Mouse (Mus musculus) hindbrain, embryonic 16.5 days (tissue): ENCODE results near the gene Tmem86a. TPM values are rescaled to one million over a fixed set of nuclear protein-coding genes. Genes with fewer than 3 reads are reported as not detected.
A peak's percentile ranks its signal among the peaks of the same experiment; 100 is the strongest.

Source experiments
- ATAC-seq: fragments of 200-750 bp; cut with Nextera tagmentation; 2 replicates; pipeline ENCODE4 v1.8.0; 2017; ENCODE audit warnings: moderate TSS enrichment, moderate library complexity
- H3K27ac ChIP-seq: fragments of 300-500 bp; sonication (generic); 2 replicates; pipeline ENCODE4 v1.5.1; 2014; ENCODE audit warnings: low read depth, mild to moderate bottlenecking, control low read depth, low read length, moderate library complexity
- H3K27me3 ChIP-seq: fragments of 300-500 bp; sonication (generic); replicated peaks from 2 replicates; pipeline ENCODE4 v1.6.1; 2014; ENCODE audit warnings: low read length; ENCODE audit not compliant: control insufficient read depth, insufficient read depth
- H3K36me3 ChIP-seq: fragments of 300-500 bp; sonication (generic); 2 replicates; pipeline ENCODE4 v1.6.1; 2014; ENCODE audit warnings: mild to moderate bottlenecking, low read length, moderate library complexity, mixed read lengths; ENCODE audit not compliant: control insufficient read depth, insufficient read depth
- H3K4me1 ChIP-seq: fragments of 300-500 bp; sonication (generic); 2 replicates; pipeline ENCODE4 v1.6.1; 2014; ENCODE audit warnings: low read depth, low read length; ENCODE audit not compliant: control insufficient read depth, insufficient read depth
- H3K4me2 ChIP-seq: fragments of 300-500 bp; sonication (generic); 2 replicates; pipeline ENCODE4 v1.6.1; 2014; ENCODE audit warnings: mild to moderate bottlenecking, low read length, control low read depth, moderate library complexity
- H3K4me3 ChIP-seq: fragments of 300-500 bp; sonication (generic); 2 replicates; pipeline ENCODE4 v1.5.1; 2014; ENCODE audit warnings: mild to moderate bottlenecking, low read length, control low read depth, moderate library complexity
- H3K9ac ChIP-seq: fragments of 300-500 bp; sonication (generic); 2 replicates; pipeline ENCODE4 v1.6.1; 2014; ENCODE audit warnings: low read depth, mild to moderate bottlenecking, control low read depth, low read length, moderate library complexity
- H3K9me3 ChIP-seq: fragments of 300-500 bp; sonication (generic); 2 replicates; pipeline ENCODE4 v1.6.1; 2014; ENCODE audit warnings: mild to moderate bottlenecking, low read length, moderate library complexity; ENCODE audit not compliant: control insufficient read depth
- WGBS: fragments of 180-500 bp; shearing (Covaris S2); extraction: QIAGEN DNeasy Blood & Tissue Kit; methylation state at CpG from one replicate; pipeline ENCODE4 v1.1.7; 2014; 5-methylcytosine and 5-hydroxymethylcytosine counted together
- polyA plus RNA-seq: library from polyadenylated mRNA; unstranded; fragments of >200 nt; fragmentation: Nextera tagmentation; extraction: Ambion mirVana; gene quantifications from 2 replicates; pipeline ENCODE4 v1.2.1, GENCODE M21; 2015

The Tmem86a gene
- polyA plus RNA-seq = 25.9 and 27.3 TPM in 2 replicates

- Histone ChIP-seq H3K9me3 (no peaks in the 10 kb centered on the region), H3K9ac (peak within 1 kb of the TSS; percentile 91), H3K4me1 (peaks cover 19% of the 10 kb centered on the region), H3K27ac (peak within 1 kb of the TSS; percentile 87), H3K36me3 (peaks cover 6% of the 10 kb centered on the region; the same call in 1 of the 2 replicates), H3K4me2 (peak within 1 kb of the TSS; percentile 92), H3K27me3 (no peaks in the 10 kb centered on the region), H3K4me3 (peak within 1 kb of the TSS; percentile 98)
- WGBS = under 1% methylated on average over 30 of the region's 33 CpGs
- ATAC-seq = peak; percentile 99
These were observed at the start of gene Tmem86a for GRCm38 (mm10) chr7:47050366-47050765. Gene Tmem86a, plus strand, starts transcription at chr7:47050601.

GRCm38 (mm10) chr7:47000644-47000983, 49.8 kb upstream of the Tmem86a start:
- ATAC-seq = peak; percentile 81
- 20% methylated on average over 3 of the region's 3 CpGs for WGBS
- Histone ChIP-seq H3K4me2 (no peak overlapping the region), H3K4me3 (no peak overlapping the region), H3K36me3 (peaks cover 18% of the 10 kb centered on the region), H3K9me3 (no peaks in the 10 kb centered on the region), H3K4me1 (peaks cover 11% of the 10 kb centered on the region), H3K9ac (no peak overlapping the region), H3K27me3 (no peaks in the 10 kb centered on the region), H3K27ac (no peak overlapping the region)

- Histone ChIP-seq H3K27ac (no peak overlapping the region), H3K4me3 (no peak overlapping the region), H3K27me3 (no peaks in the 10 kb centered on the region), H3K36me3 (peaks cover 18% of the 10 kb centered on the region), H3K9ac (no peak overlapping the region), H3K4me1 (peaks cover 13% of the 10 kb centered on the region), H3K4me2 (no peak overlapping the region), H3K9me3 (no peaks in the 10 kb centered on the region)
- 75% methylated on average over 5 of the region's 5 CpGs for WGBS
- ATAC-seq = no peak
These were observed 49.1 kb upstream of the Tmem86a start for GRCm38 (mm10) chr7:47001125-47001899.

GRCm38 (mm10) chr7:47001900-47002275, 48.5 kb upstream of the Tmem86a start:
- Histone ChIP-seq H3K27me3 (no peaks in the 10 kb centered on the region), H3K4me1 (peaks cover 19% of the 10 kb centered on the region), H3K9ac (no peak overlapping the region), H3K4me3 (no peak overlapping the region), H3K4me2 (no peak overlapping the region), H3K9me3 (no peaks in the 10 kb centered on the region), H3K27ac (no peak overlapping the region), H3K36me3 (peaks cover 18% of the 10 kb centered on the region)
- 59% methylated on average over 4 of the region's 4 CpGs for WGBS
- no peak for ATAC-seq

- Histone ChIP-seq H3K27me3 (no peaks in the 10 kb centered on the region), H3K9me3 (no peaks in the 10 kb centered on the region), H3K4me1 (peaks cover 24% of the 10 kb centered on the region), H3K27ac (0 out of 2 replicates have a peak overlapping the region, but pooled peaks have one; percentile 18), H3K4me3 (no peak overlapping the region), H3K4me2 (no peak overlapping the region), H3K9ac (no peak overlapping the region), H3K36me3 (peaks cover 3% of the 10 kb centered on the region)
- ATAC-seq = no peak
- WGBS = 19% methylated on average over 3 of the region's 3 CpGs
These were observed 46.8 kb upstream of the Tmem86a start for GRCm38 (mm10) chr7:47003411-47004115.

GRCm38 (mm10) chr7:47007109-47007780, 43.2 kb upstream of the Tmem86a start:
- Histone ChIP-seq H3K27me3 (no peaks in the 10 kb centered on the region), H3K36me3 (no peaks in the 10 kb centered on the region), H3K27ac (peak overlapping the region; percentile 76), H3K4me3 (peak overlapping the region; percentile 65), H3K9me3 (no peaks in the 10 kb centered on the region), H3K4me2 (peak overlapping the region; percentile 86), H3K9ac (peak overlapping the region; percentile 74), H3K4me1 (peaks cover 32% of the 10 kb centered on the region)
- no peak for ATAC-seq
- 22% methylated on average over 21 of the region's 21 CpGs for WGBS

GRCm38 (mm10) chr7:47007818-47008167, 42.6 kb upstream of the Tmem86a start:
- WGBS = under 1% methylated on average over 24 of the region's 25 CpGs
- Histone ChIP-seq H3K4me1 (peaks cover 31% of the 10 kb centered on the region), H3K36me3 (no peaks in the 10 kb centered on the region), H3K27ac (peak overlapping the region; percentile 76), H3K9ac (peak overlapping the region; percentile 74), H3K4me3 (peak overlapping the region; percentile 65), H3K9me3 (no peaks in the 10 kb centered on the region), H3K4me2 (peak overlapping the region; percentile 86), H3K27me3 (no peaks in the 10 kb centered on the region)
- ATAC-seq = peak; percentile 67

GRCm38 (mm10) chr7:47008168-47008993, 42.0 kb upstream of the Tmem86a start, which contains the start of gene Spty2d1:
Gene Spty2d1, minus strand, starts transcription at chr7:47008411.
- no peaks in the 10 kb centered on the region for H3K36me3 ChIP-seq
- H3K9me3 ChIP-seq = no peaks in the 10 kb centered on the region
- H3K4me1 ChIP-seq = peaks cover 31% of the 10 kb centered on the region
- H3K9ac ChIP-seq = peak within 1 kb of the TSS; percentile 74
- peak within 1 kb of the TSS; percentile 88 for H3K27ac ChIP-seq
- peak; percentile 97 for ATAC-seq
- H3K27me3 ChIP-seq = no peaks in the 10 kb centered on the region
- H3K4me3 ChIP-seq = peak within 1 kb of the TSS; percentile 65
- under 1% methylated on average over 53 of the region's 57 CpGs for WGBS
- peak within 1 kb of the TSS; percentile 86 for H3K4me2 ChIP-seq
